Mouse (Mus musculus) erythroblast, embryonic 14.5 days (primary cell): ENCODE measurements at regions not wholly inside any gene's neighbourhood (a gene's known extent, or its start where the extent isn't known, plus 50 kb on each side); places are given as distances from the start of the nearest gene placed in this dataset.

ENCODE experiments used
- H3K27me3 ChIP-seq: 2 replicates; pipeline ENCODE4 v1.6.1; 2012; ENCODE audit warnings: inconsistent platforms; ENCODE audit not compliant: control insufficient read depth
- H3K36me3 ChIP-seq: 2 replicates; pipeline ENCODE4 v1.6.1; 2012; ENCODE audit warnings: mild to moderate bottlenecking, inconsistent platforms; ENCODE audit not compliant: control insufficient read depth
- H3K4me1 ChIP-seq: 2 replicates; pipeline ENCODE4 v1.6.1; 2012; ENCODE audit warnings: inconsistent platforms; ENCODE audit not compliant: control insufficient read depth
- H3K4me3 ChIP-seq: replicated peaks from 2 replicates; pipeline ENCODE3; 2012; ENCODE audit warnings: moderate library complexity, mild to moderate bottlenecking, inconsistent platforms
- H3K9me3 ChIP-seq: 2 replicates; pipeline ENCODE4 v1.6.1; 2012; ENCODE audit warnings: low read length, inconsistent platforms, mixed read lengths; ENCODE audit not compliant: control insufficient read depth
- GATA1 ChIP-seq: IDR thresholded peaks from 2 replicates; pipeline ENCODE4 v1.6.1; 2012; ENCODE audit warnings: low read length, inconsistent platforms, mixed read lengths
- TAL1 ChIP-seq: IDR thresholded peaks from 3 replicates; pipeline ENCODE4 v1.6.1; 2012; ENCODE audit warnings: low read length, inconsistent platforms, mixed read lengths

GRCm38 (mm10) chr2:103848923-103849700, 51.7 kb upstream of the Caprin1 start:
- Histone ChIP-seq H3K4me3 (no peak overlapping the region), H3K9me3 (no peaks in the 10 kb centered on the region), H3K4me1 (no peaks in the 10 kb centered on the region; the same call in 1 of the 2 replicates), H3K27me3 (no peaks in the 10 kb centered on the region), H3K36me3 (no peaks in the 10 kb centered on the region)
- TF ChIP-seq GATA1 (no peak), TAL1 (no peak)

- no peaks in the 10 kb centered on the region for H3K36me3 ChIP-seq
- TF ChIP-seq TAL1 (no peak), GATA1 (no peak)
- no peaks in the 10 kb centered on the region; the same call in 1 of the 2 replicates for H3K4me1 ChIP-seq
- no peaks in the 10 kb centered on the region for H3K9me3 ChIP-seq
- no peak overlapping the region for H3K4me3 ChIP-seq
- H3K27me3 ChIP-seq = no peaks in the 10 kb centered on the region
Measured at GRCm38 (mm10) chr2:103849766-103850530, 52.5 kb upstream of the Caprin1 start.

DNA sequence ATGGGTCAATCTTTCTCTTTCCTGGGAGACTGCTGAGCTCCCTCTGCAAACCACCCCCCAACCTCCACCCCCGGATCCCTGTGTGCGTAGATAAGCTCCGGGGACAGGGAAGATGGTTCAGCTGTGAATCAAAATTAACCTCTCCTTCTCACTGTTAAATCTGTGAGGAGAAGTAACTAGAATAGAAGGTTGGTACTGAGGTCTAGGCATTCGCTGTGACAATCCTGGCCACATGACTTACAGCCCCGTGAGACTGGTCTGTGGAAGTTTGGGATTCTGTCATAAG, 53.0 kb upstream of the Caprin1 start:
- TF ChIP-seq TAL1 = no peak
- no peak for TF ChIP-seq GATA1
- Histone ChIP-seq H3K36me3 (no peaks in the 10 kb centered on the region), H3K4me1 (no peaks in the 10 kb centered on the region; the same call in 1 of the 2 replicates), H3K27me3 (no peaks in the 10 kb centered on the region), H3K9me3 (no peaks in the 10 kb centered on the region), H3K4me3 (no peak overlapping the region)

DNA sequence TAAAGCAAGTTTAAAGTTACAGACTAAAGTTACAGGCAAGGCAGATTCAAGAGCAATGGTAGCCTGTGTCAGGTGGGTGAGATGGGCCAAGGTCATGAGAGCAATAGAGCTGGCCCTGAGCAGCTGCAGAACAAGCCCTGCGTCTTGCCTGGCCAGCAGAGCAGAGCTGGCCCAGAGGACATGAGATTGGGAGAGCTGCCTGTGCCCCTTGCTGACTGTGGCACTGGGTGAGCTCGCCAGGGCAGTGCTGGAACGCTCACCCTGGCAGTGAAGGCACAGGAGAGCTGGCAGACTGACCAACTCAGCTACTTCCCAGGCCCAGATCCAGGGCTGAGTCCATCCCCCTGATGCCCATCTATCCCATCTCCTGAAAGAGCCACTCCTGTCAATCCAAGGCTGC, 53.7 kb upstream of the Caprin1 start:
- no peaks in the 10 kb centered on the region; the same call in 1 of the 2 replicates for H3K4me1 ChIP-seq
- TF ChIP-seq TAL1 (no peak), GATA1 (no peak)

DNA sequence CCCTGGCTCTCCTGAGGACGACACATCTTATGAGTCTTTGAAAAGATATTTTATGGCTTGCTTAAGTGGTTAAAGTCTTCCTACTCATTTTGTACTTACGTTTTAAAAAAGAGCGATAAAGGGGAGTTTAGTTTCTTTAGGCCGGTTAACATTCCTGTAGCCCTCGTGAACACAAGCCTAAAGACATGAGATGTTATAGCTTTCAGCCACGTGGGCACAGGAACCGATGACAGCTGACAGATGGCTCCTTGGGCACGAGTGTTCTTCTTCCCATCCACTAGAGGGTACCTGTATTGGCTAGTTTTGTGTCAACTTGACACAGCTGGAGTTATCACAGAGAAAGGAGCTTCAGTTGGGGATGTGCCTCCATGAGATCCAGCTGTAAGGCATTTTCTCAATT, 63.8 kb upstream of the Caprin1 start:
- Histone ChIP-seq H3K4me1 (no peaks in the 10 kb centered on the region; the same call in 1 of the 2 replicates), H3K4me3 (no peak overlapping the region), H3K9me3 (no peaks in the 10 kb centered on the region), H3K36me3 (no peaks in the 10 kb centered on the region), H3K27me3 (no peaks in the 10 kb centered on the region)
- TF ChIP-seq TAL1 (no peak), GATA1 (no peak)

More for the DNA sequence above, 53.7 kb upstream of the Caprin1 start:
- Histone ChIP-seq H3K27me3 (no peaks in the 10 kb centered on the region), H3K9me3 (no peaks in the 10 kb centered on the region), H3K36me3 (no peaks in the 10 kb centered on the region), H3K4me3 (no peak overlapping the region)

DNA sequence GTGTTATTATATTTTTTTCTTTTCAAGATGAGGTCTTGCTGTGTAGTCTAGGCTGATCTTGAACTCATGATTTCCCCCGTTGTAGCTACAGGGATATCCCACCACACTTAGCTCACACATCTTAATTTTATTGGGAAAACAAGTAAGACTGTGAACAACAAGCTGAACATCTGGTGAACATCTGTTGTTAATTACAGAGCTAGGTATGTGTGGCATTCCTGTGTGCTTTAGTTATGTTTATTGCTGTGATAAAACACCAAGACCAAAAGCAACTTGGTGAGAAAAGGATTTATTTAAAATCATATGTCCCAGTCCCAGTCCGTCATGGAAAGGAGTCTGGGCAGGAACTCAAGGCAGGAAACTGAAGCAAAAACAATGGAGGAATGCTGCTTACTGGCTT, 66.8 kb upstream of the Caprin1 start:
- TF ChIP-seq TAL1 (no peak), GATA1 (no peak)
- H3K36me3 ChIP-seq = no peaks in the 10 kb centered on the region
- H3K4me3 ChIP-seq = no peak overlapping the region
- peaks cover 9% of the 10 kb centered on the region for H3K4me1 ChIP-seq
- no peaks in the 10 kb centered on the region for H3K9me3 ChIP-seq
- H3K27me3 ChIP-seq = no peaks in the 10 kb centered on the region

- Histone ChIP-seq H3K27me3 (no peaks in the 10 kb centered on the region), H3K9me3 (no peaks in the 10 kb centered on the region), H3K4me3 (no peak overlapping the region), H3K4me1 (peaks cover 17% of the 10 kb centered on the region), H3K36me3 (no peaks in the 10 kb centered on the region)
- TF ChIP-seq TAL1 (no peak), GATA1 (no peak)
Measured at GRCm38 (mm10) chr2:103865319-103866171, 68.1 kb upstream of the Caprin1 start.

DNA sequence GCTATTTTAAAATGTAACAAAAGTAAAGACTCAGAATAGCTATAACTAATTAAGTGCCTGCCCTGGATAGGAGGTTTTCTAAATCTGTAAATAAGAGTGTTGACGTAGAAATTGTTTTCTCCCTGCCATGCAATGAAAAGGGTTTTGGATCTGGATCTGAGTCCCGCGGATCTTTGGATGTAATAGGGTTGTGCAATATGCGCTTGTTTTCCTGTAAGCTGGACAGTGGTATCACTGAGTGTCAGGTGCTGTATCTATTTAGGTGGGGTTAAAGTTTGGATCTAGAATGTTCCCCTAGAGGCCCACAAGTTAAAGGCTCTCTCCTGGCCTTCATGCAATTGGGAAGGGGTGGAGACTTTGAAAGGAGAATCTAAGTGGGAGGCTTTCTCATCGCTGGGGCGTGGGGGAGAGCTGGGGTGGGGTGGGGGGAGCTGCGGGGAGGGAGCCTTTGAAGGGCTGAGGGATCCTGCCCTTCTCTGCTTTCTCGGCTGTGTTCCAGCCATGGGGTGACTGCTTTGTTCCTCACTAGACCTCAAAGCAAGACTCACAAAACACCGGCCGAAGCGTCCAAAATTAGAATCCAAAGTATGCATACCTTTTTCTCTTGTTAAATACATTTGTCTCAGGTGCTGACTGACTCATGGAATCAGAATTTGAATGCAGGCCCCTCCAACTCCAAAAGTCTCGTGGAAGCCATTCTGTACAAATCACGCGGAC, 70.0 kb upstream of the Caprin1 start:
- no peak overlapping the region for H3K4me3 ChIP-seq
- TF ChIP-seq GATA1 (no peak), TAL1 (no peak)
- H3K9me3 ChIP-seq = no peaks in the 10 kb centered on the region
- no peaks in the 10 kb centered on the region for H3K27me3 ChIP-seq
- peaks cover 32% of the 10 kb centered on the region for H3K4me1 ChIP-seq
- H3K36me3 ChIP-seq = no peaks in the 10 kb centered on the region
